Mouse (Mus musculus) regulatory T cell (primary cell): ENCODE data around the gene Lrrc15.

Experiments used
- in situ Hi-C: fragments of 300-600 bp; cut with MboI, MseI; formaldehyde crosslinking; loops from one replicate; pipeline ENCODE4 v1.15.1; 2025; ENCODE audit warnings: high pct_unique_total_duplicates

Lrrc15 gene

DNA sequence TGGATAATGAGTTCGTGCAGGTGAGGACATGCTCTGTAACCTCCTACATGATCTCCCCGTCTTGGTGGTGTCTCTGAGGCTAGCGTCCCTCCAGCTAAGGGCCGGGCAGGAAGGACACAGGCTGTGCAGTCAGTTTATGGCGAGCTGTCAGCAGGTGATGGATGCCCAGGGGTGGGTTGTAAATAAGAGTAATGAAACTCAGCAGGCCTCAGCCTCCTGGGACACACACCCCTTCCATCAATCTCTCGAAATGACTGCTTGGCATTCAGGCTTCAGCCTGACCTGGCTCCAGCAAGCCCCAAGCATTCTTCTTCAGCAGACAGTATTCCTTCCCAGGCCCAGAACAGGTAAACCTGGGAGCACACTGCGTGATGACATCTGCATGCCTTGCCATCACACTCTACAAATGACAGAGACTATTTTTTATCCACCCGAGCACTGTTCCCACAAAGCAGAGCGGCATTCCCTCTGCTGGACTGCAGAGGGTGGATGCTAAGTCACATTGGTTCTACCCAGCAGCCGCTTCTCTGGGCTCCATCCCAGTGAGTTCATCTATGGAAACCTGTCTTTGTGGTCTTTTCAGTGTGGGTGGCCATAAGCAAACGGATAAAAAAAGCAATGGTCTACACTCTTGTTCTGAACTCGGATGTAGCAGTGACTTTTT is 38.9 kb downstream of the Lrrc15 start:
- in situ Hi-C loops = no loop called here

DNA sequence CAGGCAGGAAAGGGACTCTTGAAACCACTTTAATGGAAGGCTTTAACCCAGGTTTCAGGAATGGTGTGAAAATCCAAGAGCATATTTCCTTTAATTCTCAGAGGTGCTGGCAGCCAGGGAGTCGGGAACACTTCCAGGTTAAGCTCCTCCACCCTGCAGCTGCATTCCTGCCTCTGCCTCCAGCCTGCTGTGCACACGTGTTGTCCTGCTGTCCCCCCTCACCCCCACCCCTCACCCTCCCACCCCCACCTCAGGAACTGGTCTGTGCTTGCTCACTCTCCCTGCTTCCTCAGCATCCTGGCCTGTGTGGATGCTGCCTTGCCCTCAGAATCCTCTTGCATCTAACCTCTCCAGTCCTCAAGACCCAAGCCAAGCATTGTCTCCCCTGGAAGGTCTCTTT is 41.4 kb downstream of the Lrrc15 start:
- in situ Hi-C loops = no loop called here

DNA sequence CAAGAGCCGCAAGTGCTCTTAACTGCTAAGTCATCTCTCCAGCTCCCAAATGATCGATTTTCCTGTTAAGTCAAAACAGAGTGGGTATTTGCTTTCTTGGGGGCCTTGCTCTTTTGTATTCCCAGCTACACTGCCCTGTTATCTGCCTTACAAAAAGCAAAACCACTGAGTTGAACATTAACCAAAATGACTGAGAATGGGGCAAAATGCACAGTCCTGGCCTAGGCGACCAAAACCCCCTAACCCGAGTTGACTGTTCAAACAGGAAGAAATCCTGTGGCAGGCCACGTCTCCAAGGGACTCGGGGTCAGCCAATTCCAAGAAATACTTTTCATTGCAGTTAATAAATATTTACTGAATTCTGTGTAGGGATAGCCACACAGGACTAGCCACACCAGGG is 44.3 kb downstream of the Lrrc15 start:
- in situ Hi-C loops = no loop called here

DNA sequence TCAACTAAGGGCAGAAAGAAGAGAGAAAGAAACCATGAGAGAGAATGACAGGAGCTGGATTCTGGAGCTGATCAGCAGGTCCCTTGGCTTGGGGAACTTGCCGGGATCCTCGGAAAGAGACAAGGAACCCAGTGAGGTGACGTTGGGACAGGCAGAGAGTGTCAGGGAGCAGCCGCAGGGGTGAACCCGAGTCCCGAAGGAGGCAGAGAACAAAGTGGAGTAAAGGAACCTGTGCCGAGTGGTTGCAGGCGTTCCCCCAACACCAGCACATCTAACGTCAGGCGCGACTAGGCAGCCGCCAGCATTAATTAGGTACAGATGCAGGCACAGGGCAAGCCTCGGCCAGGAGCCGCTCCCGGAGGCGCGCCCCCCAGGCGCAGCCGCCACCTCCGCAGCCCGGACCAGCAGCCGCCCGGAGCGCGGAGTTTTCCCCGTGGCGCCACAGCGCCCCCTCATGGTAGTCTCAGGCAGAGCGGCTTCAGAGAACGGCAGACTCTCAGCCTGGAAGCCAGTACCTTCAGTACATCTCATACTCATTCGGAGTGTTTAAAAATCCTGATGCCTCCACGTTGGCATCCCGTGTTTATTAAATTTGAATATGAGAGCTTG is 46.9 kb downstream of the Lrrc15 start:
- in situ Hi-C loops = no loop called here

GRCm38 (mm10) chr16:30235577-30235976 is 47.5 kb downstream of the Lrrc15 start:
- in situ Hi-C loops = no loop called here

DNA sequence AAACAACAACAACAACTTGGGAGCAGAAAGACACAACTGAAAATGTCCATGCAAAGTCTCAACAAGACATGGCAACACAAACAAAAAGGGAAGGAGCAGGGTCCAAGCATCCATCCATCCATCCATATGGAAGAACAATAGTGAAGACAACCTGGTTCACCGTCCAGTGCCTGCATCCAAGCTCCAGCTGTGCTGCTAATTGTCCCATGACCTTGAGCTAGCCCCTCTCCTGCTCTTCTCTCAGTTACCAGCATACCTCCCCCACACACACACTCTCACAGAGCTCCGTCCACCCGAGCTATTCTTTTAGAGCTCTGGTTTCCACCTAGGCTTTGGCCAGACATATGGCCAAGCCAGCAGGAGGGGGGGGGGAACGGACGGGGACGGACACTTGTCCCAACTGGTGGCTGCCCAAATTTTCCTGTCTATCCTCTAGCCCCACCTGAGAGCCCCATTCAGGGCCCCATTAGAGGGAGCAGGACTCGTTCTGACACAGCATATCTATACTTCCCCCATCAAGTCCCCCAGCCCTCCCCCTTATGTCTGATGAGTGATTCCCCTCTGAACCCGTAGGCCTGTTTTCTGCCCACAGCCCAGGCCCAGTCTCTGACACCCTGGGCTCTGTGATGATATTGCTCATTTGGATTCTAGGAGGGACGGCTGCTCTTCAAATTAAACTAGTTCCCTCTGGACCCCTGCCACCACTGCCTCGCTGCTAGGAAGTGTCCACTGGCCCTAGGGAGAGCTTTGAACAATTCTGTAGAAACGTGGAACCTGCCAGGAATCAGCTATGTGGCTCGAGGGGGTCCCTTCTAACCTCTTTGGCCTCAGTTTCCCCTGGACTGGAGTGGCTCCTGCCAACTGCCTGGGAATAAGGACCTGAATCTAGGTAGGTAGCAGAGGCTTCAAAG is 48.2 kb downstream of the Lrrc15 start:
- in situ Hi-C loops = no loop called here

DNA sequence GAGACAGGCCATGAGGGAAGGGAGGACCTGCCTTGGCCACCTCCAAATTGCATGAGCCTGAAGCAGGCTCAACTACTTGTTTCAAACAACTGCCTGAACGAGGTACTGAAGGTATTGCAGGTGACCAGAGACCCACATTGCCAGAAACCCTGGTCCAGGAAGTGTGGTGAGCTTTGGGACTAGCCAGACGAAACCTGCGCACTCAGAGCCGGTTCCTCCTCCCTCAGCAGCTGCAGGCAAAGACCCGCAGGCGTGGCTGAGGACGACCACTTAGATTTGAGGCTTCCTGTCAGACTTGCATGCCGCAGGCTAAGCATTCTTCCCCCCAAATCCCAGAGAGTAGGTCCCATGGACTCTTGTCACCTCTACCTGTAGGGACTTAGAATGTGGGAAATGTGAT is 49.0 kb downstream of the Lrrc15 start:
- in situ Hi-C loops = no loop called here

- in situ Hi-C loops = no loop called here
Observed at GRCm38 (mm10) chr16:30231882-30232604, 51.0 kb downstream of the Lrrc15 start.

- in situ Hi-C loops = no loop called here
Observed at GRCm38 (mm10) chr16:30227352-30227751, 55.7 kb downstream of the Lrrc15 start.

- in situ Hi-C loops = no loop called here
Observed at GRCm38 (mm10) chr16:30221161-30221782, 61.8 kb downstream of the Lrrc15 start.
